Comparison of ENCODE assay signal across 36 mouse cellular contexts in genomic region chr2:30311481-30311880, GRCm38 (mm10). TPM values are rescaled to one million over a fixed set of nuclear protein-coding genes. Genes with fewer than 3 reads are reported as not detected.
A peak's percentile ranks its signal among the peaks of the same experiment; 100 is the strongest.
DNase-seq lines count a peak whose midpoint lies in the region; TF ChIP-seq lines count a peak whose summit lies in the region.
"Had no signal": no experiment of that assay in that cellular context is flagged by ENCODE, and none has a peak within 500 bp of the region (broad histone marks: within the 10 kb centered on the region; RNA-seq: fewer than 3 reads in every experiment).

No protein-coding gene starts in this region.

- TF ChIP-seq CTCF in gastrocnemius, adult 2 months (IDR thresholded peaks at IDR 0.05) = no peak

- intact Hi-C loops in gastrocnemius, postnatal 14 days (cut with DNase I; ENCODE audit: low total_unique reads) = no loop called here
- intact Hi-C loops in gastrocnemius, adult 2 months (cut with DNase I) = no loop called here

- no peak overlapping the region for H3K4me3 ChIP-seq in gastrocnemius, adult 2 months
- H3K4me3 ChIP-seq: embryonic facial prominence, embryonic 12.5 days; heart, adult 2 months; heart, embryonic 12.5 days; lung, embryonic 15.5 days; megakaryocyte, embryonic 14.5 days; midbrain, embryonic 13.5 days; neural tube, embryonic 13.5 days; stomach, embryonic 15.5 days had no signal

- H3K27ac ChIP-seq in gastrocnemius, adult 2 months = no peak overlapping the region
- H3K27ac ChIP-seq: embryonic facial prominence, embryonic 12.5 days; heart, adult 2 months; hindbrain, embryonic 14.5 days; lung, embryonic 15.5 days; midbrain, embryonic 13.5 days; neural tube, embryonic 13.5 days; stomach, embryonic 15.5 days had no signal

- peak; percentile 70 for DNase-seq in adrenal gland, adult 2 months
- no peak for DNase-seq in adrenal gland, postnatal 4 days (ENCODE audit: low spot score in 2 of 2)
- peak; percentile 23 for DNase-seq in right cerebral cortex, adult 18-20 months
- DNase-seq in right cerebral cortex, postnatal 25 days = no peak
- peak; percentile 47 to 50 for DNase-seq in adrenal gland, postnatal 36 days
- DNase-seq in embryo, embryonic 9.5 days (ENCODE audit: extremely low spot score) = no peak
- no peak for DNase-seq in gastrocnemius, postnatal 14 days
- DNase-seq in gastrocnemius, adult 2 months = no peak
- DNase-seq: cerebellum, adult 8-10 months; cerebellum, postnatal 36 days; forebrain, postnatal 0 days; gastrocnemius, postnatal 36 days; heart, adult 2 months; kidney, postnatal 14 days; layer of hippocampus, adult 9-11 months; liver; lung, postnatal 4 days; thymus, postnatal 14 days had no signal

RNA-seq across cellular contexts. Expression of gene Nup188, which starts 25.3 kb away (rescaled TPM):
- total RNA-seq in adrenal gland, adult 2 months (2021) = 10 to 100 TPM; 24.9 to 31.1 TPM
- polyA plus RNA-seq in adrenal gland, adult 2 months (2012; rRNA removed) = 54.4 and 66.6 TPM in 2 replicates
- 10 to 100 TPM; 46.9 TPM for total RNA-seq in adrenal gland, postnatal 4 days (2021)
- 10 to 100 TPM; 33.9 to 35.9 TPM for total RNA-seq in adrenal gland, postnatal 36 days (2021)
- total RNA-seq in gastrocnemius, postnatal 14 days (2021) = 10 to 100 TPM; 10.5 to 13.1 TPM
- total RNA-seq in gastrocnemius, adult 2 months (2021) = 1 to 10 TPM; 8.4 to 9.9 TPM

RNA-seq across cellular contexts. Expression of gene Dolk, which starts 25.3 kb away (rescaled TPM):
- 10 to 100 TPM; 39.5 to 61.5 TPM for total RNA-seq in adrenal gland, adult 2 months (2021)
- 39.0 and 42.2 TPM in 2 replicates for polyA plus RNA-seq in adrenal gland, adult 2 months (2012; rRNA removed)
- total RNA-seq in adrenal gland, postnatal 4 days (2021) = 10 to 100 TPM; 36.0 to 36.5 TPM
- total RNA-seq in adrenal gland, postnatal 36 days (2021) = 10 to 100 TPM; 42.8 to 51.3 TPM
- 10 to 100 TPM; 18.8 to 18.9 TPM for total RNA-seq in gastrocnemius, postnatal 14 days (2021)
- total RNA-seq in gastrocnemius, adult 2 months (2021) = 10 to 100 TPM; 20.2 to 21.0 TPM

RNA-seq across cellular contexts. Expression of gene Gm28038, which starts 30.6 kb away (rescaled TPM):
- not detected for total RNA-seq in adrenal gland, adult 2 months (2021)
- not detected in 2 replicates for polyA plus RNA-seq in adrenal gland, adult 2 months (2012; rRNA removed)
- not detected for total RNA-seq in adrenal gland, postnatal 4 days (2021)
- not detected for total RNA-seq in adrenal gland, postnatal 36 days (2021)
- total RNA-seq in gastrocnemius, postnatal 14 days (2021) = under 1 TPM in 1 of 2 experiments, not detected in 1; 0.90 TPM
- total RNA-seq in gastrocnemius, adult 2 months (2021) = 1 to 10 TPM in 1 of 2 experiments, not detected in 1; 1.8 TPM
- total RNA-seq: gastrocnemius, postnatal 36 days; hematopoietic stem cell, adult 5-6 weeks; left cerebral cortex, postnatal 14 days had no signal
- polyA plus RNA-seq: embryonic facial prominence, embryonic 12.5 days; forebrain, embryonic 11.5 days; forebrain, postnatal 0 days; heart, adult 2 months; heart, embryonic 12.5 days; heart, postnatal 0 days; hindbrain, embryonic 14.5 days; intestine, postnatal 0 days; kidney, embryonic 14.5 days; limb, embryonic 11.5 days; liver, embryonic 16.5 days; lung, embryonic 15.5 days; midbrain, embryonic 13.5 days; neural tube, embryonic 13.5 days; small intestine, adult 2 months; stomach, embryonic 15.5 days; urinary bladder, adult 2 months had no signal

RNA-seq across cellular contexts. Expression of gene Phyhd1, which starts 45.5 kb away (rescaled TPM):
- 10 to 100 TPM; 17.5 to 18.0 TPM for total RNA-seq in adrenal gland, adult 2 months (2021)
- polyA plus RNA-seq in adrenal gland, adult 2 months (2012; rRNA removed) = 8.5 and 18.3 TPM in 2 replicates
- total RNA-seq in adrenal gland, postnatal 4 days (2021) = 10 to 100 TPM; 15.4 to 16.6 TPM
- 10 to 100 TPM; 15.3 to 19.5 TPM for total RNA-seq in adrenal gland, postnatal 36 days (2021)
- total RNA-seq in gastrocnemius, postnatal 14 days (2021) = 10 to 100 TPM; 11.0 to 14.3 TPM
- total RNA-seq in gastrocnemius, adult 2 months (2021) = 10 to 100 TPM; 27.8 to 34.5 TPM

RNA-seq across cellular contexts. Expression of gene Sh3glb2, which starts 47.7 kb away (rescaled TPM):
- 10 to 100 TPM; 74.8 to 80.1 TPM for total RNA-seq in adrenal gland, adult 2 months (2021)
- polyA plus RNA-seq in adrenal gland, adult 2 months (2012; rRNA removed) = 270 and 325 TPM in 2 replicates
- total RNA-seq in adrenal gland, postnatal 4 days (2021) = 100 to 1,000 TPM; 106 to 107 TPM
- total RNA-seq in adrenal gland, postnatal 36 days (2021) = 10 to 100 TPM; 68.2 to 69.5 TPM
- total RNA-seq in gastrocnemius, postnatal 14 days (2021) = 10 to 100 TPM; 23.2 to 28.1 TPM
- 10 to 100 TPM; 12.7 to 18.8 TPM for total RNA-seq in gastrocnemius, adult 2 months (2021)

Comparison
In these comparisons a context has a peak if more than half of its experiments do, and no peak if none do; other contexts are left out.
1. DNase-seq: peak in adrenal gland, adult 2 months (single experiment), right cerebral cortex, adult 18-20 months (single experiment) and adrenal gland, postnatal 36 days (2 of 2); none in adrenal gland, postnatal 4 days (0 of 2), right cerebral cortex, postnatal 25 days (single experiment), embryo, embryonic 9.5 days (single experiment), gastrocnemius, postnatal 14 days (single experiment) and gastrocnemius, adult 2 months (single experiment).